Mouse (Mus musculus) urinary bladder, postnatal 10 days (tissue): Measurements from ENCODE around the gene Igsf3.

Experiments used
- DNase-seq: peaks from one replicate; pipeline ENCODE4 v3.0.0; 2022; ENCODE audit warnings: low spot score

The Igsf3 gene

GRCm38 (mm10) chr3:101376538-101377247 lies at the start of gene Igsf3:
Gene Igsf3, plus strand, starts transcription at chr3:101377083.
- DNase-seq: peak; percentile 28

GRCm38 (mm10) chr3:101327248-101327647 lies 49.6 kb upstream of the Igsf3 start:
- no peak for DNase-seq

- DNase-seq: no peak
Observed at GRCm38 (mm10) chr3:101328617-101329016, 48.3 kb upstream of the Igsf3 start.

- no peak for DNase-seq
Observed at GRCm38 (mm10) chr3:101343199-101343924, 33.5 kb upstream of the Igsf3 start.

- DNase-seq: no peak
Observed at GRCm38 (mm10) chr3:101344246-101344645, 32.6 kb upstream of the Igsf3 start.

GRCm38 (mm10) chr3:101345299-101345698 lies 31.6 kb upstream of the Igsf3 start:
- DNase-seq: no peak

- DNase-seq: no peak
Observed at GRCm38 (mm10) chr3:101346806-101347205, 30.1 kb upstream of the Igsf3 start.

GRCm38 (mm10) chr3:101348501-101349161 lies 28.3 kb upstream of the Igsf3 start:
- DNase-seq: no peak

GRCm38 (mm10) chr3:101349542-101350307 lies 27.2 kb upstream of the Igsf3 start:
- DNase-seq: no peak

- no peak for DNase-seq
Observed at GRCm38 (mm10) chr3:101350406-101350805, 26.5 kb upstream of the Igsf3 start.

GRCm38 (mm10) chr3:101354490-101354889 lies 22.4 kb upstream of the Igsf3 start:
- no peak for DNase-seq

GRCm38 (mm10) chr3:101355702-101356101 lies 21.2 kb upstream of the Igsf3 start:
- no peak for DNase-seq

GRCm38 (mm10) chr3:101356583-101357553 lies 20.0 kb upstream of the Igsf3 start:
- no peak for DNase-seq

GRCm38 (mm10) chr3:101360832-101361231 lies 16.1 kb upstream of the Igsf3 start:
- no peak for DNase-seq

- no peak for DNase-seq
Observed at GRCm38 (mm10) chr3:101362391-101362790, 14.5 kb upstream of the Igsf3 start.

GRCm38 (mm10) chr3:101363574-101363973 lies 13.3 kb upstream of the Igsf3 start:
- DNase-seq: no peak

GRCm38 (mm10) chr3:101365081-101365612 lies 11.7 kb upstream of the Igsf3 start:
- DNase-seq: no peak

GRCm38 (mm10) chr3:101365911-101366310 lies 11.0 kb upstream of the Igsf3 start:
- no peak for DNase-seq

GRCm38 (mm10) chr3:101367372-101367771 lies 9.5 kb upstream of the Igsf3 start:
- DNase-seq: no peak

GRCm38 (mm10) chr3:101369301-101369881 lies 7.5 kb upstream of the Igsf3 start:
- DNase-seq: no peak
